Mouse (Mus musculus) cerebellum, adult 2 months (tissue): ENCODE data around the gene Zrsr1.

Experiments used
- CTCF ChIP-seq: fragments of 200-500 bp; IDR thresholded peaks from 2 replicates; pipeline ENCODE4 v1.5.1; 2011; ENCODE audit warnings: low read depth, mild to moderate bottlenecking, control low read depth, low read length, moderate library complexity, borderline replicate concordance; ENCODE audit not compliant: insufficient read depth
- POLR2A ChIP-seq: fragments of 200-500 bp; IDR thresholded peaks from 2 replicates; pipeline ENCODE4 v1.6.1; 2011; ENCODE audit warnings: low read length, control low read depth, borderline replicate concordance; ENCODE audit not compliant: insufficient read depth

DNA sequence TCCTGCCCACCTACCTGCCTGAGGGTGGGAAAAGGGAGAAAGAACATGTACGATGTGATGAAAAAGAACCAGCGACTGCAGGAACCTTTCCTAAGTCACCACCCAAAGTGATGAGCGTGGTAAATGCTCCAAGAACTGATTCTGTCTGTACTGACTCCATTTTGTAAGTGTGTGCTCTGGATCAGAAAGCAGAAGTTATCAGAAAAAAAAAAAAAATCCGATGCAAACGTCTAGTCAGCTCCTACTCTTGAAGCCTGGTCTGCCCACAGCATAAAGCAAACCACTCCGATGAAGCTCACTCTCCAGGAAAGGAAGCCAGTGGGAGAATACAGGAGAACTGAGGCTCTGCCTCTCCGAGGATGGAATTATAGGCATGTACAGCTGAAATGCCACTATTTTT is 19.1 kb upstream of the Zrsr1 start:
- TF ChIP-seq CTCF (no peak), POLR2A (no peak)
